Comparison of ENCODE assay signal across 12 mouse cellular contexts in genomic region chr1:53791343-53791742, GRCm38 (mm10). TPM values are rescaled to one million over a fixed set of nuclear protein-coding genes. Genes with fewer than 3 reads are reported as not detected.
DNase-seq lines count a peak whose midpoint lies in the region; ATAC-seq and TF ChIP-seq lines count a peak whose summit lies in the region.
"Had no signal": no experiment of that assay in that cellular context is flagged by ENCODE, and none has a peak within 500 bp of the region (broad histone marks: within the 10 kb centered on the region; RNA-seq: fewer than 3 reads in every experiment).

No protein-coding gene starts in this region.

- no peak overlapping the region for H3K4me3 ChIP-seq in myocyte
- H3K4me3 ChIP-seq in thymus, adult 2 months (ENCODE audit: control insufficient read depth, insufficient read depth, low read length): no peak overlapping the region
- H3K4me3 ChIP-seq in forebrain, embryonic 10.5 days: no peak overlapping the region
- H3K4me3 ChIP-seq: hindbrain, embryonic 12.5 days; lung, embryonic 15.5 days had no signal

- peak overlapping the region; percentile 96 for H3K27ac ChIP-seq in thymus, adult 2 months (ENCODE audit: control insufficient read depth, insufficient read depth, low read length)
- H3K27ac ChIP-seq in forebrain, embryonic 10.5 days: no peak overlapping the region
- H3K27ac ChIP-seq: hindbrain, embryonic 12.5 days; kidney, postnatal 0 days; lung, embryonic 15.5 days had no signal

- H3K9me3 ChIP-seq in forebrain, embryonic 10.5 days: no peaks in the 10 kb centered on the region
- H3K9me3 ChIP-seq: hindbrain, embryonic 12.5 days; lung, embryonic 15.5 days had no signal

- H3K4me2 ChIP-seq in myocyte (ENCODE audit: low read depth): no peak overlapping the region
- H3K4me2 ChIP-seq: hindbrain, embryonic 12.5 days; lung, embryonic 15.5 days had no signal

- ATAC-seq in granulocyte monocyte progenitor cell, adult 5-6 weeks (replicated peaks; ENCODE audit: poor library complexity, severe bottlenecking): peak; percentile 94

- no peaks in the 10 kb centered on the region for H3K27me3 ChIP-seq in myocyte (ENCODE audit: control insufficient read depth, insufficient read depth, insufficient read length)
- no peaks in the 10 kb centered on the region for H3K27me3 ChIP-seq in thymus, adult 2 months (ENCODE audit: control insufficient read depth, insufficient read depth, low read length)
- no peaks in the 10 kb centered on the region for H3K27me3 ChIP-seq in forebrain, embryonic 10.5 days (ENCODE audit: poor library complexity, severe bottlenecking)
- H3K27me3 ChIP-seq: hindbrain, embryonic 12.5 days; lung, embryonic 15.5 days had no signal

- H3K79me2 ChIP-seq in myocyte (ENCODE audit: control insufficient read depth, insufficient read depth): no peaks in the 10 kb centered on the region

- peaks cover 16% of the 10 kb centered on the region for H3K4me1 ChIP-seq in thymus, adult 2 months (replicated peaks; ENCODE audit: control insufficient read depth, insufficient read depth, low read length)
- H3K4me1 ChIP-seq in forebrain, embryonic 10.5 days: no peaks in the 10 kb centered on the region
- H3K4me1 ChIP-seq: hindbrain, embryonic 12.5 days; lung, embryonic 15.5 days had no signal

- H3K36me3 ChIP-seq in myocyte (ENCODE audit: control insufficient read depth, insufficient read depth): no peaks in the 10 kb centered on the region
- no peaks in the 10 kb centered on the region for H3K36me3 ChIP-seq in thymus, adult 2 months (ENCODE audit: control insufficient read depth, insufficient read depth, low read length)
- H3K36me3 ChIP-seq in forebrain, embryonic 10.5 days (replicated peaks): no peaks in the 10 kb centered on the region
- H3K36me3 ChIP-seq: hindbrain, embryonic 12.5 days; lung, embryonic 15.5 days had no signal

- no peak overlapping the region for H3ac ChIP-seq in myocyte (ENCODE audit: control insufficient read depth, insufficient read length)

- peak; percentile 12 for DNase-seq in adrenal gland, postnatal 14 days
- DNase-seq in adrenal gland, adult (ENCODE audit: inconsistent age in 2 of 2, low spot score in 1 of 2): no peak
- DNase-seq in thymus, adult 2 months: peak; percentile 81
- no peak for DNase-seq in left cerebral cortex, adult 18-20 months (ENCODE audit: low spot score in 2 of 2)
- DNase-seq in adrenal gland, postnatal 10 days: no peak
- DNase-seq in forebrain, embryonic 10.5 days (ENCODE audit: extremely low spot score, low spot score): no peak
- DNase-seq: retina, postnatal 1 day had no signal

- no peak for TF ChIP-seq POLR2A in myocyte (IDR thresholded peaks at IDR 0.05; ENCODE audit: insufficient read length, low read depth)
- 0 out of 2 replicates have a peak, but pooled peaks have one; percentile 22 for TF ChIP-seq POLR2A in thymus, adult 2 months (IDR thresholded peaks at IDR 0.05; ENCODE audit: control insufficient read depth, extremely low read depth, insufficient read depth, low read length, poor library complexity)

- 5% methylated on average over 2 of the region's 2 CpGs for WGBS in thymus, adult 2 months
- 88% methylated on average over 2 of the region's 2 CpGs for WGBS in forebrain, embryonic 10.5 days

- no peak for TF ChIP-seq CTCF in thymus, adult 2 months (IDR thresholded peaks at IDR 0.05; ENCODE audit: borderline replicate concordance, control insufficient read depth, extremely low read depth, insufficient read depth, low read length, poor library complexity)

TF ChIP-seq in myocyte, 11 proteins besides CTCF, POLR2A, EP300 and RAD21:
- TF ChIP-seq TCF3 (IDR thresholded peaks at IDR 0.05; ENCODE audit: insufficient read length, low read depth): peak; percentile 29
- TF ChIP-seq TCF12 (IDR thresholded peaks at IDR 0.05; ENCODE audit: insufficient read depth, poor library complexity, severe bottlenecking): peak; percentile 77
- TF ChIP-seq REST (IDR thresholded peaks at IDR 0.05; ENCODE audit: insufficient read depth, insufficient read length): no peak
- TF ChIP-seq MYOG (IDR thresholded peaks at IDR 0.05; ENCODE audit: control insufficient read depth in 1 of 3, insufficient read depth in 1 of 3, insufficient read length in 2 of 3, low read depth in 2 of 3): peak; percentile 63 to 86 (median 65)
- peak; percentile 24 for TF ChIP-seq USF1 (IDR thresholded peaks at IDR 0.05; ENCODE audit: low read depth)
- TF ChIP-seq E2F4 (IDR thresholded peaks at IDR 0.05; ENCODE audit: insufficient read depth): no peak
- peak in 2 of 3 experiments; percentile 75 to 83 for TF ChIP-seq MYOD1 (IDR thresholded peaks at IDR 0.05; ENCODE audit: control insufficient read depth in 1 of 3, insufficient read length in 2 of 3, low read depth in 2 of 3)

RNA-seq across cellular contexts. Expression of gene Stk17b, which starts 6.3 kb away (rescaled TPM):
- 17.3 and 28.2 TPM in 2 replicates for total RNA-seq in adrenal gland, postnatal 14 days (2021)
- 10.8 and 16.2 TPM in 2 replicates for total RNA-seq in granulocyte monocyte progenitor cell, adult 5-6 weeks (2014; fragmentation: Nextera tagmentation)
- total RNA-seq in granulocyte monocyte progenitor cell, adult 5-6 weeks (2017): 51.3 and 58.9 TPM in 2 replicates
- polyA plus RNA-seq in myocyte (2012; fragmentation: generic; extraction: Trizol): 28.4 TPM
- polyA plus RNA-seq in thymus, adult 2 months (2012; rRNA removed): 27.2 and 33.1 TPM in 2 replicates
- 1 to 10 TPM; 5.4 to 6.7 TPM for total RNA-seq in left cerebral cortex, adult 18-20 months (2021)
- 10 to 100 TPM; 22.4 TPM for total RNA-seq in adrenal gland, postnatal 10 days (2021)
- 9.1 and 10.0 TPM in 2 replicates for polyA plus RNA-seq in forebrain, embryonic 10.5 days (2016; fragmentation: Nextera tagmentation; extraction: Ambion mirVana)

Comparison
In these comparisons a context has a peak if more than half of its experiments do, and no peak if none do; other contexts are left out.
1. DNase-seq: peak in adrenal gland, postnatal 14 days (single experiment) and thymus, adult 2 months (single experiment); none in adrenal gland, adult (0 of 2), left cerebral cortex, adult 18-20 months (0 of 2), adrenal gland, postnatal 10 days (single experiment) and forebrain, embryonic 10.5 days (single experiment).